Mouse (Mus musculus): ENCODE results near the gene Ndufa11.

The Ndufa11 gene

DNA sequence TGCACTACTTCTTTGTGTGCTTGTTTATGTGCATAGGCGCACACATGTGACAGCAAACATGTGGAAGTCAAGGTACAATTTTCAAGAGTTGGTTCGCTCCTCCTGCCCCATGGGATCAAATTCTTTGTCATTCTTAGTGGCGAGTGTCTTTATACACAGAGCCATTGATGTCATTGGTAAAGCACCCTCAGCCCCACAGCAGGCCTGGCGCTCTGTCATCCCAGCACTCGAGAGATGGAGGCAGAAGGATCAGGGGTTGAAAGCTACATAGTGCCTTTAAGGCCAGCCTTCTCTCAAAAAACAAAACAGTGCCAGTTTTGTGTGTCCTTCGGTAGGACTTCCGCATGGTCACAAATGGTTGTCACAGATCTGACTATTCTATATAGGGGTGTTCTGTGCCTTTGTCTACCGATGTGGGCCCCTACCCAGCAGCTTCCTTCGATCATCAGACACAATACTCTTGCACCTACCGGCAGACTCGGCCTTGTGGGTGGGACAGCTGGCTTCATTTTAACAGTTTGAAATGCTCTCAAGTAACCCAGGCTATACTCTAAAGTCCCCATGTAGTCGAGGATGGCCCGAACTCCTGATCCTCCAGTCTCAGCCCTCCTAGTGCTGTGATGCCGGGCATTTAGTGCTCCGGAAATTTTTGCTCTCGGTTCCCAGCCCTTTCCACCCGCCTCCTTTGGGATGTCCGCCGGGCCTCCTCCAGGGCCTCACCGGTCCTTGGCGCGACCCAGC, 1.5 kb upstream of the Ndufa11 start:
- in situ Hi-C loops (cut with MboI, MseI): loop anchor here (5.0 kb wide), 1 partner anchor 46 kb away; the partner anchor contains the start of gene Dus3l

DNA sequence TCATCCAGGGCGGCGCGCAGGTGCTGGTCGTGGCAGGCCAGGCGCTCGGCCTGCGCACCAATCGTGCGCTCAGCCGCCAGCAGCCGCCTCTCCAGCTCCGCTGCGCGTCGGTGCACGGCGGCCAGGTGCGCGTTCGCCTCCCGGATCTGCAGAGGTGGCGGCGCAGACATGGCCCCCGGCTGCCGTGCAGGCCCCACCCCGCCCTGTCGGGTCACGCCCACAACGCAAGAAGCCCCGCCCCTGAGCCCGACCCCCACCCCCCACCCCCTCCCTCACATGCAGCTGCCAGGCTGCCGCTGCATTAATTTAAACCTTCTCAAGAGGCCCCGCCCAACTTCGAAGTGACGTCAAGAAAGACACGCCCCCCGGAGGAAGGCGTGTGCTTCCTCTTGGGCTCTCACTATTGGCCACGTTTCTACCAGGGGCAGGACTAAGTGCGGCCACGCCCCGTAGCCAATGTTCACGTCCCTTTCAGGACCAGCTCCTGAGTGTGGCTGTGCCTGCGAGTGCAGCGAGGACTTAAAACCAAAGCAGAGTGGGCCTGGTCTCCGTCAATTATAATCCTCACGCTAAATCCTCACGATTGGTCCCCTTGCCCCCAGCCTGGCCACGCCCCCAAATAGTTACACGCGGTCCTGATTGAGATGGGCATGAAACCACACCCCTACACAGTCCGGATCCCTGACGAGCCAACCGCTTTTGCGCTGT, 758 bp upstream of the Ndufa11 start:
- in situ Hi-C loops (cut with MboI, MseI): loop anchor here (5.0 kb wide), 1 partner anchor 45 kb away; the partner anchor contains the start of gene Dus3l

DNA sequence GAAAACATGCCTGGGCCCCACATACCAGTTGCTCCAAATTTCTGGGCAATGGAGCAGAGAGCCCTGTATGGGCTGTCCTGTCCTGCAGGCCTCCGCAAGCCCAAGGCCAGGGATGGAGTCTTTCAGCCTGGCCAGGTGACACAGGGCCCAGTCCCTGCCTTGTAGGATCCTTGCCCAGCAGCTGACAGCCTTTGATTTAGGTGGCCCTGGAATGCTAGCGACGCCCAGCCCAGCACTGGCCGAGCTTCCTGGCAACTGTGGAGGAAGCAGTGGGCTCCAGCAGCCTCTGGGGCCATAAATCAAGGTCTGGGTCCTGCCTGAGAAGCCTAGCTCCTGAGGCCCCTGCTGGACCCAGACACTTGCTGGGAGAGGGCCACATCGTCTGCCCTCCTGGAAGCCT, 4.9 kb downstream of the Ndufa11 start:
- in situ Hi-C loops (cut with MboI, MseI): no loop called here

DNA sequence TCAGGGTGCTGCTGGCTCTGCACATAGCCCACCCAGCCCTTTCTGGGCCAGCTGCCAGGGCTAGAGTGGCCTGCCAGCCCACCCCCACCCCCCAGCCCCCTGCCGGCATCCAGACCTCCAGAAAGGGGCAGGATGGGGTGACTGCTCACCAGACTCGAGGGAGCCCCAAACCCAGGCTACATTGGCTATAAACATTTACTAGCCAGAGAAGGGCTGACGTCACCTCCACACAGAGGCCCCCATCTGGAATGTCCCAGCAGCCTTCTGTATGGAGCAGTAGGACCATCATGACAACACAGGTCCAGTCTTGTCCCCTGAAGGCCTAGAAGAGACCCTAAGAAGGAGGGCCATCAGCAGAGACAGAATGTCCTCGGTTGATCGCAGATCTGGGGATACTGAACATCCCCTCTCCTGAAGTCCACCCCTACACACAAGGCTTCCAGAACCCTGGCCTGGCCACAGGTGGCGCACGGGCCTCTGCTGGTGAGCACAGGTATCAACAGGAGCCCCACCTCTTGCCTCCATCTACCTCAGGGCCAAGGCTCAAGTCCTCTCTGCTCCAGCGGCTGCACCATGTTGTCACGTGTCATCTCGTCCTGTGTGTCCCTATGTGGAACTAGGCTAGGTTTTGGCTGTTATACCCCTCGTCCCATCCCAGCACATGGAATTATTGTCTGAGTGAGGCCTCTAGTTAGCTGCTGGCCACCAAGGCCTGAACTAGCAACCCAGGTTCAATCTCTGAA, 6.0 kb downstream of the Ndufa11 start:
- in situ Hi-C loops (cut with MboI, MseI): no loop called here

DNA sequence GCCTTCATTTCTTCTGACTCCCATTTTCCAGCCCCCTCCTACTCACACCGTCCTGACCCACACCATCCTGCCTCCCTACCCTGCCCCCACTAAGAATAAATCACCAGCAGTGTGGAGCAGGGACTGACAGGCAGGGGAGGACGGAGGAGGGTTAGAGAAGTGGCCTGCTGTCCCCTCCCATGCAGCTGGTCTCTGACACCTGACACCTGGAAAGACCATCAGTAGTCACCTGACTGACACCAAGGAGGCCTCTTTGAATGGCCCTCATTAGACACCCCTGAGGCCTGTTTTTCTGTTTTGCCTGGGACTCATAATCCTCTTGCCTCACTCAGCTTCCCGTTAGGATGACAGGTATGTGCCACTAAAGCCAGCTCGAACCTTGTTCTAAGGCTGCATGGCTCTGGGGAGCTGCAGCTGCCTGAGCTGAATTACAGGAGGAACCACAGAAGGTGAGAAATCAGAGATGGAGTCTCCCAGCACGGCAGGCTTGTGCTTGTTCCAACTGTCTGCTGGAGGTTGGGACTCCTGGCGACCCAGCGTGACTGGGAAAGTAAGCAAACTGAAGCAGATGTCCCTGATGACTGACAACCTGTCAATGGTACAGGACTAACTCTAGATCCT, 9.6 kb downstream of the Ndufa11 start:
- in situ Hi-C loops (cut with MboI, MseI): no loop called here

DNA sequence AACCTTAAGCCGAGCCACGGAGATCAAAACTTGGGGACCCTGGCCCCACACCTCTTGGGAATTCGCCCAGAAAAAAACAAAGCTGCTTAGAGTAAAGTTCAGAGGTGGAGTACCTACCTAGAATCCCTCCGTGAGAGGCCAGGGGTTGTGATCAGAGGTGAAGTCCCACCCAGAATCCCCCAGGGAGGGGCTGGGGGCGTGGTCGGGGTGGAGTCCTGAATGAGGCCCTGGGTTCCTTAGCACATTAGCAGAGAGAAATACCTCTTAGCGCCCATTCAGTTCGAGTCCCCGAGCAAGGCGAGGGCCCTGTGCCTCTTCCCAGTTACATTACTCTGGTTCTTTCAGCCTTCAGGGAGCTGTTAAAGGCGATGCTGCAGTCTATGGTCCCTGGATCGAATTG, 10.1 kb downstream of the Ndufa11 start:
- in situ Hi-C loops (cut with MboI, MseI): no loop called here

DNA sequence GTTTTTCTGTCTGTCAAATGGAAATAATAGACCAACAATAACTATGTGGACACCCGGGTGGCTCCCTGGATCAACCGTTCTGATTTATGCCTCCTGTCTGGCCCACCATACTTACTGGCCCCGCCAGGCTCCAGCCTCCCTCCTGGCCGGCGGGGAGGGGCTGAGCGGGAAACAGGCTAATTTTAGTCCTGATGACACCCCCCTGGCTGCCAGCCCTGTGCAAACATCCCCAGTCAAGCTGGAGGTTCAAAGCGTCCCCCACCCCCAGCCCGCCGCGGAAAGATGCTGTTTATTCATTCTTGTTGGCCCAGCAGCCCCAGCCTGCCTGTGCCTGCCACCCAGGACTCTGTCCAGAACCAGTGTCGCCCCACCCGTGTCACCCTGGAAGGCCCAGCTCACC, 10.6 kb downstream of the Ndufa11 start:
- in situ Hi-C loops (cut with MboI, MseI): no loop called here

DNA sequence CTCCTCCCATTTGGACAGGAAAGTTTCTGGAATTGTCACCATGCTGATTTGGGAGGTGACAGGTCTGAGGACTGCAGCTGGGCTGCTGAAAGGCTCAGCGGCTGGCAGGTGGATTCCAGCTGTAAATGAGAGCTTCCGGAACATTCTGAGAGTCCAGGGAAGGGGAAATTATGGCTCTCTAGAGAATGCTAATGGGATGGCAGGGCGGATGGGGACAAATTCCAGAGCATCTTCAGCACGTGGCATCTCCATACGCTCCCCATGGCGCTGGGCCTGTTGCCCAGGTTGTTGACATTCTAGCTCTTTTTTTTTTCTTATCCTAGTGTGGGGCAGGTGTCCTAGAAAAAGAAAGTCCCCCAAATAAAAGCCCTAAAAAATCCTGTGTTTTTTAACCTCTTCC, 11.6 kb downstream of the Ndufa11 start:
- in situ Hi-C loops (cut with MboI, MseI): no loop called here

DNA sequence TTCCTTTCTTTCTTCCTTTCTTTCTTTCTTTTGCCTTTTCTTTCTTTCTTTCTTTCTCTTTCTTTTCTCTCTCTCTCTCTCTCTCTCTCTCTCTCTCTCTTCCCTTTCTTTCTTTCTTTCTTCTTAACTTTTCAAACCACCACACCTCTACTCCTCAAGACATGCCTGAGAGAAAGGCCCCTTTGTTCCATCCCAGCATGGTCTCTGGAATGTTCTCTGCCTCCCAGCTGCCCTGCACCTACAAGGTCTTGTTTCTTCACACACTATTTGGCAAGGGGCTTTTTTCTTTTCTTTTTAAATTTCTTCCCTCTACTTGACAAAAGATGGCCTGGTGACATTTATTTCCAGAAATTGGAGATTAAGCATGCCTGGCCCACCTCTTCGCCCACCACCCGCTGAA, 12.1 kb downstream of the Ndufa11 start:
- in situ Hi-C loops (cut with MboI, MseI): no loop called here

DNA sequence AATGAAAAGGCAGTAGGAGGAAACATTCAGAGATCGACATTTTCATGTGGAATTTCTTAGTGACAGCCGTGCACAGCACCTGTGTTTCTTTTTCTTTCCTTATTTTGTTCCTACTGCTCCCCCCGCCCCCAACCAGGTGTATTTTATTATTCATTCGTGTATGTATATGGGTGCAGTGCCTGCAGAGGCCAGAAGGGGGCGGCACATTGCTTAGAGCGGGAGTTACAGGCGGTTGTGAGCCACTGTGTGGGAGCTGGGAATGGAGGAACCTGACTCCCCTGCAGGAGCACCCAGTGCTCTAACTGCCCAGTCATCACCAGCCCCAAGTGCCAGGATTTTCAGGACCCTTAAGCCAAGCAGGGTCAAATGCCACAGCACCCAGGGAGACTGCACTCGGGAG, 19.0 kb downstream of the Ndufa11 start:
- in situ Hi-C loops (cut with MboI, MseI): no loop called here

DNA sequence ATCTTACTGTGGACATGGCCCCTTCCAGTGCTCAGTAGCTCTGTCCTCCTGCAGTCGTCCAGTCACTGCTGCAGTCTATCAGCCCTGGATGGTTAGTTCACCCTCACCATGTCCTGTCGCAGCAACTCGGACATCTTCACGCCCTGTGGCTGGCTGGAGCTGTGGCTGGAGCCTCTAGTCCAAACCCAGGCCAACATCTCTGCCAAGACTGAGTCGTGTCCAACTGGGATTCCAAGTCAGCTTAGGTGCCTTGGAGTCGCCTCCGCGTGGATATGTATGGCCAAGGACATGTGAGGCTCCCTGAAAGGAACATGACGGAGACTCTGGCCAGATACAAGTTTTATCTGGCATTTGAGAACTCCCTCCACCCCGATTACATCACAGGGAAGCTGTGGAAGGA, 20.7 kb downstream of the Ndufa11 start:
- in situ Hi-C loops (cut with MboI, MseI): no loop called here

DNA sequence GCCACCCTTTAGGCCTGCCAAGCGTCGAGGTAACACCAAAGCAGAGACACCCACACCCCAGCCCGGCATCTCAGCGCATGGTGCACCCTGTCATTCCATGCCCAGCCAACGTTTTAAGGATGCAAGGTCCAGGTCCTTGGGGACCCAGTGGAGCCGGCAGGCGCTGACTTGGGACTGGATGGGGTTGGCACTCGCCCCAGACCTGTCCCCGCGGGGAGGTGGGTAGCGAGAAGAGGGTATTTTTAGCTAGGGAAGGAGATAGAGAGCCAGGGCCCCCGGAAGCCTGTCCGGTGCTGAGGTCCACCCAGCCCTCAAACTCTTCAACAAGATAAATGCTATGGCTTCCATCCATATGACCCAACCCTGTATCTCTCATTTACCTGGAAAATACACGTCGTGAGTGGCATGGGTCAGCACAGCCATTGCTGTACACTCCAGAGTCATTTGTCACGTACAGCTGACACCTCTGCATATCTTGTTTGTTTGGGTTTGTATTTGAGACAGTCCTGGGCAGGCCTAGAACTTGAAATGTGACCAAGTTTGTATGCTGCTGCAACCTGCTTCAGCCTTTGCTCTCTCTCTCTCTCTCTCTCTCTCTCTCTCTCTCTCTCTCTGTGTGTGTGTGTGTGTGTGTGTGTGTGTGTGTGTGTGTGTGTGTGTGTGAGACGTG, 22.7 kb downstream of the Ndufa11 start:
- in situ Hi-C loops (cut with MboI, MseI): no loop called here

DNA sequence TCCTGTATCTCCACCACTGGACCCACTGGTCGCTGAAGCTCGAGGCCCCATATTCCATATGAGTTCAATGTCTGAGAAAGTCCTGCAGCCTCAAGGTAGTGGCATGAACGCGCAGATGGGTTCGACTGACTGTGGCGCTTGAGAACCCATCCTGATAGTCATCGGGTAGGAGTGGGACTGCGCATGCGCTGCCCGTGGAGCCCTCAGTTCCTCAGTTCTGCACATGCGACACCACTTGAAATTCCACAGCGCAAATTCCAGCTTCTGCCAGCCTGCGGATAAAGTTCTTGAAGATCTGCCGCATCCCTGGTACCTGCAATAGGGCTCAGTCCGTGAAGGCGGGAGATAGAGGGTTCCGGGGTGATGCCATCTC, 23.2 kb downstream of the Ndufa11 start:
- in situ Hi-C loops (cut with MboI, MseI): no loop called here

DNA sequence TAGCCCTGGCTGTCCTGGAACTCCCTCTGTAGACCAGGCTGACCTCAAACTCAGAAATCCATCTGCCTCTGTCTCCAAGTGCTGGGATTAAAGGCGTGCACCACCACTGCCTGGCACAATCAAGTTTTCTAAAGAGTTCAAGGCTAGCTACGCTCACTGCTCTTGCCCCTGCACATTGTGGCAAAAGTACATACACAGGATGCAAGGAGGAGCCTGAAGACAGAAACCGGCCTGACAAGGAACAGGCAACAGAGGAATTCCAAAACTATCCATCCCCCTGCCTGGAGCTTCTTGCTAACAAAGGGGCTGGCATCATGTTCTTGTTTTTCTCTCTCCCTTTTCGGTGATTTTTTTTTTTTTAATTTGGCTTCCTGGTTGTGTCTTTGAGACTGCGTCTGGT, 26.6 kb downstream of the Ndufa11 start:
- in situ Hi-C loops (cut with MboI, MseI): no loop called here

DNA sequence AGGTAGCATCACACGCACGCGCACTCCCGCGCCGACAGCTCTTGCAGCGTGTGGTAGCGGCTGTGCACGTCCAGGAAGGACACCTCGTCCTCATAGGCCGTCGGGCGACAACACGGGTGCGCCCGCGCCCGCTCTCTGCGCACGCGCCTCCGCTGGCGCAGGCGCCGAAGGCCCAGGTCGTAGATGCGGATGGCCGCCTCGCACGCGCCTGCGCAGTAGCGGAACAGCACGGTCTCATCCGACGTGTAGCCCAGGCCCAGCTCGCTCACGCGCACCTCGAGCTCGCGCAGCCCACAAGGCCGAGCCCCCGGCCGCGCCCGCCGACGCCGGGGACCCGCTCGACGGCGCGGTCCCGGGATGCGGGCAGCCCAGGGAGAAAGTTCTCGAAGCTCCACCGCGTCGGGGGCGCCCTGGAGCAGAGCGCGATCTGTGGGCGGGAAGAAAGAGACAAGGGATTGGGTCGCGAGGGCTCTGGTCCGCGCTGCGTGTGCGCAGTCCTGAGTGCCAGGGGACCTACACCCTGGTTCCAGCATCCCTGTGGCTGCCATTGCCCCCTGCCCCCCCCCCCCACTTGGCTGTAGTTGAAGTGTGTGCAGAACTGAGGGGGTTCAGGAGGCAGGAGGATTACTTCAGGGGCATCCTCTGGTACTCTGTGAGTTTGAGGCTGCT, 34.0 kb downstream of the Ndufa11 start:
- in situ Hi-C loops (cut with MboI, MseI): no loop called here

DNA sequence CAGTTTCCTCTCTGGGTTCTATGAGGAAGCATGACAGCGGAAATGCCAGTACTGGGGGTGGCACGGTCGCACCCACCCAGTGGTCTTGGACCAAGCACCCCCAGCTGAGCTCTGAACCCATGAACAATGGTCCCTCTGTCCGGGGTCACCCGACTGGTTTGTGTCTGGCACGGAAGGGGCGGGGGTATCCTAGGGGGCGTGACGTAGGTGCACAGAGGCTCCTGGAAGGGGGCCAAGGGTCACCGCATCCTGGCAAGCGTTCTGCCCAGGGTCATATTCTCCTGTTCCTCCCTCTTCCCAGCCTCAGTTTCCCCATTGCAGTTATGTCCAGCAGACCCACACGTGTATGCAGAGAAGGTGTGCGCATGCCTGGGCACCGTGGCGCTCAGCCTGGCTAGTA, 35.9 kb downstream of the Ndufa11 start:
- in situ Hi-C loops (cut with MboI, MseI): no loop called here

DNA sequence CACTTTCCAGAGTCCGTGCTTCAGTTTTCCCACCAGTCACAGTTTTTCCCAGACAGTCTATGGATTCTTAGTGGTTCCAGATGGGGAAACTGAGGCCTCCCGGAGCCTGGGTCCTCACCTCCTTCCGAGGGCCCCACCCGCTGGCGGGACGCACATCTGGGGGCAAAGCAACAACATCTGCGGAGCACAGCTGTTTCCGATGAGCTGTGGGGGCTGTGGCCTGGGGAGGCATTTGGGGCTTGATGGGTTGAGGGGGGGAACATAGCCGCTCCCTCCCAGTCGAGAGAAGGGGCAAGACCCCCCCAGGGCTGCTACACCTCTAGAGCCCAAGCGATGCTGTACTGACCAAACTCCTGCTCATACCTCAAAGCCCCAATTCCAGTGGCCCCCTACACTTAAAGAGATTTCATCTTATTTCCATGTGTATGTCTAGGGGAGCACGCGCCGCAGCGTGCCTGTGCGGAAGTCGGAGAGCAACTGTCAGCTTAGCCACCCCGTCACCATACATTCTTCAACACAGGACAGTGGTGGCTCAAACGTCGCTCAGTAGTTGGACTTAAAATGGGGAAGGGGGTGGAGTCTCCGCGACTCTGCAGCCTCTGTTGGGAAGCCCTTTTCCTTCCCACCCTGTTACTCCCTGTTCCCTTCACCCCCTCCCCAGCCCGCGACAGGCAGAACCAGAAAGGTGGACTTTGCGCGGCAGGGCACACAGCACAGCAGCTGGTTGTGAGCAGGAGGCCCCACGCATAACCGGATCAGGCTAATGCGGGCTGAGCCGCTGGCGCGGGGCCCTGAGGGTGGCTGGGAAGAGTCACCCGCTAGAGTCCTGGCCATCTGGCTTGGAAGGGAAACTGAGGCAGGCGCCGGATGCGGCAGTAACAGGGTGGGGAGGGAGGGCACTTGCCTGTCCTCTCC, 37.0 kb downstream of the Ndufa11 start:
- in situ Hi-C loops (cut with MboI, MseI): no loop called here

DNA sequence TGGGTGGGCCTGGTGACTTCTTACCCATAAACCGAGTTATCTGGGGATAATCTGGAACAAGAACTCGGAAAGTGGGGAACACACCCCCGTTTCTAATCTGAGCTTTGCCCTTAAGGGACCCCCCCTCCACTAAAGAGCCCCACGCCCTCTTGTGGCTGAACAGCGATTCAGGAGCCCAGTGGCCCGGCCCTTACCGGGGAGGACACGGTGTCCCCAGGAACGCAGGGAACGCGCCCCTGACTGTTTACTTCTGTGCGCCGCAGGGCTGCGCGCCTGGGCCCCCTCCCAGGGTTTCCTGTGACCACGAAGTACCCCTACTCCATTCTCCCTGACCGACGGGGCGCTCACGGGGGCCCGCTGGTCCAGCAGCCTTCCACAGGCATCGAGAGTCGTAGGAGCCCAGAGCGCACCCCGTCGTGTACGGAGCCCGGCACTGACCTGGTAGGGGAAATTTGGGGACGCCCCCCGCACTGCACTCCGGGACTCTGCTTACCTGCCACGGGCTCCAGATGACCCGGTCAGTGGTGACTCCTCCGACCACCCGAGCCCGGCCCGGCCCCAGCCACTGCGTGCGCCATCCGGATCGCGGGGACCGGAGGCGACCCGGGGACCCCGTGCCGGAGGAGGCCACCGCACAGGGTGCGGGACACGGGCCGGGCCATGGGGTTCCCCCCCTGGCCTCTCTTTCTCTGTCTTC, 39.3 kb downstream of the Ndufa11 start:
- in situ Hi-C loops (cut with MboI, MseI): no loop called here

DNA sequence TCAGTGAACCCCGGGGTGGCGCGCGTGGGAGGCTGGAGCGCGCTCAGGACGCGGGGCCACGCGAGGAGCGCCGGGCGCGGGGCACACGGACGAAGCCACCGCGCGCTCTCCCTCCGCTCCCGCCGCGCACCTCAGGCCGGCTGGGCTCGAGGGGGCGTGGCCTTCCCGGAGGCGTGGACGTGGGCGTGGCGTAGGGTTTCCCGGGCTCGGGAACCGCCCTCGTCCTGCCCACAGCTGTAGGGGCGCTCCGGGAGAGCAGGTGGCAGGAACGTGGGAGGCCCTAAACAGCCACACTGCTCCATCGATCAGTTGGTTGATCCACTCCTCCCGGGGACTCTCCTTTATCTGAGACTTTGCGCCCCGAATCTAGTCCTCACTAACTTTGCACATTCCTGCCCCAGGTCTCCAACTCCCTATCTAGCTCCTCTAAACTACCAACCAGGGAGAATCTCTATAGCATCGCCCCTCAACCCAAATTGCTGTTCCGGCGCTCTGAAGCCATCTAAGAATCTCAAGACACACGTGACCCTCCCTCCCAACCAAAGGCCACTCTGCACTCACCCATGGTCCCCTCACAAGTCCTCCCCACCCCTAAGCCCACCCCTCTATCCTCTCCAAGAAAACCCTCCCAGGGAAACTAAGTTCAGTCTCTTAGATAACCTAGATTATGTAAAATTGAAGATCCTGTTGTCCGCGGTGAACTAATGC, 40.0 kb downstream of the Ndufa11 start, which contains the start of gene Nrtn:
Gene Nrtn (minus strand): TSS at position 115 of the 708 bp plus-strand sequence.
- in situ Hi-C loops (cut with MboI, MseI): no loop called here

All from T-helper 2 cell (primary cell).